Mouse (Mus musculus): Measurements from ENCODE around the gene Uqcr11.

DNA sequence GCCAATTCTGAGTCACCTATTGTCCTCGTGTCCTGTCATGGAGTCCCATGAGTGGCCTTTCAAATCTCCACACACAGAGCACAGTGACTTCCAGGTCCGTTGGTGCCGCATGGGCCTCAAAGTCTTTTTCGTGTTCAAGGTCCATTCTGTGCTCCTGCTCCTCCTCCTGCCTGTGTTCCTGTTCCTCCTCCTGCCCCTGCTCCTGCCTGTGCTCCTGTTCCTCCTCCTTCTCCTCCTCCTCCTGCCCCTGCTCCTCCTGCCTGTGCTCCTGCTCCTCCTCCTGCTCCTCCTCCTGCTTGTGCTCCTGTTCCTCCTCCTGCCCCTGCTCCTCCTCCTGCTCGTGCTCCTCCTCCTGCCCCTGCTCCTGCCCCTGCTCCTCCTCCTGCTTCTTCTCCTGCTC, 38.7 kb downstream of the Uqcr11 start:
- TF ChIP-seq CTCF (conservative IDR thresholded peaks at IDR 0.05; ENCODE audit: low read length) (no peak), POU5F1 (IDR thresholded peaks at IDR 0.05; ENCODE audit: borderline replicate concordance, low read length) (no peak), NANOG (IDR thresholded peaks at IDR 0.05; ENCODE audit: borderline replicate concordance, low read length) (no peak)

Data from E14TG2a.4 (cell line).